Mouse (Mus musculus): ENCODE measurements around the gene C2cd2l.

GRCm38 (mm10) chr9:44351396-44351795 lies 31.3 kb upstream of the C2cd2l start:
- TF ChIP-seq CTCF (IDR thresholded peaks at IDR 0.05; ENCODE audit: control insufficient read depth, insufficient read depth, insufficient read length): no peak
- no peak for TF ChIP-seq MAX (IDR thresholded peaks at IDR 0.05)
